Mouse (Mus musculus): ENCODE results near the gene Gsdma3.
"Not testable (repeated sequence)": the region's sequence is repeated elsewhere in the genome, so short reads cannot be mapped to it uniquely, and the experiment has no call there.

The Gsdma3 gene

DNA sequence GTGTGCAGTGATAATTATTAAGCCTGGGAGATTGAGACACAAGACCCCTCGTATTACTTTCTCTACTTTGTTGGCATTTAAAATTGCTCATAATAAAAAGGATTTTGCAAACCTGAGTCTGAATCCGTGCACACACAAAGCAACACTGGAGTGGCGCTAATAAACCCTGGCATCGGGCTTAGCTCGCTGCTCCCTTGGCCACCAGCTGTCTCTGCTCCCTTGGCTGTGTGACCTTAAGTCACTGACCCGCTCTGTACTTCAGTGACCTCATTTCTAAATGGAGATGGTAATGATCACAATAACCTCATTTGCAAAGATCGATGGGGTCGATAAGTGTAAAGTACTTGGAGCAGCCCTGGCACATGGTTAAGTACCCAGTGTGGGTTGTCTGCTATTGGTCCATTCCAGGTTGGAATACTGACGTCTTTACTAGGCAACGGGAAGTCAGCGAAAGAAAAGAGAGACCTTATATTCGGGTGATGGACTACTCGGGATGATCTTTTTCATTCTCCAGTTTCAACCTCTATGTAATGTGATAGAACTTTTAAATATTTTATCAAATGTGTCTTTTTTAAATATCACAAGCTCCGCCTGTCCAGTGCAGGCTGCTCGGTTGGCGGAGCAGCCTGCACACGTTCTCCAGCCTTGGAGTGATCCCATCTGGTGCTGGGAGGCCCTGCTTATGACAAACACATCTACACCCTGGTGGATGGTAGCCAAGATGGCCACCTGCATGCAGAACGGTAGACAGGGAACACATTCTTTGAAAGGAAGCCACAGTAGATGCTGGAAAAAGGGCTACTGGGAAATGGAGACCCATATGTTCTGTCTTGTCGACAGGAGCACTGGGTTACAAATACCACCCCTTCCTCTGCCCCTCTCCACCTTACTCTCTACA lies 35.4 kb upstream of the Gsdma3 start:
- in situ Hi-C loops (cut with MboI; ENCODE audit: unreplicated experiment in 2 of 2): loop anchor here in 1 of 2 experiments (5.0 to 25.0 kb wide), 4 partner anchors 38 to 803 kb away; partner anchors contain the start of genes 1700001P01Rik, Grb7, Lasp1 and Rpl23

- in situ Hi-C loops (cut with MboI; ENCODE audit: unreplicated experiment in 2 of 2): loop anchor here (5.0 to 25.0 kb wide), 4 partner anchors 43 to 808 kb away; partner anchors contain the start of genes 1700001P01Rik (in 1 of the 2), Grb7 (in 1 of the 2), Lasp1 (in 1 of the 2) and Rpl23 (in 1 of the 2)
Measured at GRCm38 (mm10) chr11:98595021-98595420, 31.1 kb upstream of the Gsdma3 start.

- in situ Hi-C loops (cut with MboI; ENCODE audit: unreplicated experiment in 2 of 2): loop anchor here (5.0 to 25.0 kb wide), 4 partner anchors 43 to 808 kb away; partner anchors contain the start of genes 1700001P01Rik (in 1 of the 2), Grb7 (in 1 of the 2), Lasp1 (in 1 of the 2) and Rpl23 (in 1 of the 2)
Measured at GRCm38 (mm10) chr11:98595473-98595872, 30.7 kb upstream of the Gsdma3 start.

- in situ Hi-C loops (cut with MboI; ENCODE audit: unreplicated experiment in 2 of 2): loop anchor here (5.0 to 25.0 kb wide), 4 partner anchors 44 to 809 kb away; partner anchors contain the start of genes 1700001P01Rik (in 1 of the 2), Grb7 (in 1 of the 2), Lasp1 (in 1 of the 2) and Rpl23 (in 1 of the 2)
Measured at GRCm38 (mm10) chr11:98595955-98596354, 30.2 kb upstream of the Gsdma3 start.

- in situ Hi-C loops (cut with MboI; ENCODE audit: unreplicated experiment in 2 of 2): loop anchor here (5.0 to 25.0 kb wide), 4 partner anchors 45 to 810 kb away; partner anchors contain the start of genes 1700001P01Rik (in 1 of the 2), Grb7 (in 1 of the 2), Lasp1 (in 1 of the 2) and Rpl23 (in 1 of the 2)
Measured at GRCm38 (mm10) chr11:98597363-98597762, 28.8 kb upstream of the Gsdma3 start.

GRCm38 (mm10) chr11:98597991-98598390 lies 28.2 kb upstream of the Gsdma3 start, which contains the start of gene Lrrc3c:
Gene Lrrc3c, plus strand, starts transcription at chr11:98598291.
- in situ Hi-C loops (cut with MboI; ENCODE audit: unreplicated experiment in 2 of 2): loop anchor here (5.0 to 25.0 kb wide), 4 partner anchors 46 to 811 kb away; partner anchors contain the start of genes 1700001P01Rik (in 1 of the 2), Grb7 (in 1 of the 2), Lasp1 (in 1 of the 2) and Rpl23 (in 1 of the 2)

GRCm38 (mm10) chr11:98598851-98599290 lies 27.3 kb upstream of the Gsdma3 start:
- in situ Hi-C loops (cut with MboI; ENCODE audit: unreplicated experiment in 2 of 2): loop anchor here (5.0 to 25.0 kb wide), 4 partner anchors 47 to 812 kb away; partner anchors contain the start of genes 1700001P01Rik (in 1 of the 2), Grb7 (in 1 of the 2), Lasp1 (in 1 of the 2) and Rpl23 (in 1 of the 2)

DNA sequence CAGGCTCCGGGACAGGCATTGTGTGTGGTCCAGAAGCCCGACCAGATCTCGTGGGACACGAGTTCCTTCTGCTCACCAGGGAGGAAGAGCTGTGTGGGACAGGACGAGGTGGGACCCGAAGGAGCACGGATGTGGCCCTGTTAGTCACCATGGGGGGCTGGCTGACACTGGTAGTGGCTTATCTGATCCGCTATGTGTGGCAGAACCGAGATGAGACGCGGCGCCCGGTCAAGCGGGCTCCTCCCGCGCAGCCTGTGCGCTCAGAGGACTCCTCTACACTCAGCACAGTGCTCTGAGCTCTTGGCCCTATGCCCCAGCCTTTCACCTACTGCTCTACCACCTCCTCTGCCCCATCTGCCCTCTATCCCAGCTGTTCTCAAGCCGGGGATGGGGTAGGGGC lies 26.9 kb upstream of the Gsdma3 start:
- in situ Hi-C loops (cut with MboI; ENCODE audit: unreplicated experiment in 2 of 2): loop anchor here (5.0 to 25.0 kb wide), 4 partner anchors 47 to 812 kb away; partner anchors contain the start of genes 1700001P01Rik (in 1 of the 2), Grb7 (in 1 of the 2), Lasp1 (in 1 of the 2) and Rpl23 (in 1 of the 2)

- in situ Hi-C loops (cut with MboI; ENCODE audit: unreplicated experiment in 2 of 2): loop anchor here in 1 of 2 experiments (10.0 kb wide), 1 partner anchor 73 kb away; no protein-coding TSS in a partner anchor
Measured at GRCm38 (mm10) chr11:98602090-98602690, 24.0 kb upstream of the Gsdma3 start.

GRCm38 (mm10) chr11:98603953-98604352 lies 22.2 kb upstream of the Gsdma3 start:
- in situ Hi-C loops (cut with MboI; ENCODE audit: unreplicated experiment in 2 of 2): loop anchor here in 1 of 2 experiments (10.0 kb wide), 1 partner anchor 71 kb away; no protein-coding TSS in a partner anchor

GRCm38 (mm10) chr11:98604911-98605310 lies 21.2 kb upstream of the Gsdma3 start:
- in situ Hi-C loops (cut with MboI; ENCODE audit: unreplicated experiment in 2 of 2): loop anchor here in 1 of 2 experiments (10.0 kb wide), 1 partner anchor 70 kb away; no protein-coding TSS in a partner anchor

- in situ Hi-C loops (cut with MboI; ENCODE audit: unreplicated experiment in 2 of 2): loop anchor here in 1 of 2 experiments (10.0 kb wide), 1 partner anchor 68 kb away; no protein-coding TSS in a partner anchor
Measured at GRCm38 (mm10) chr11:98606763-98607162, 19.4 kb upstream of the Gsdma3 start.

DNA sequence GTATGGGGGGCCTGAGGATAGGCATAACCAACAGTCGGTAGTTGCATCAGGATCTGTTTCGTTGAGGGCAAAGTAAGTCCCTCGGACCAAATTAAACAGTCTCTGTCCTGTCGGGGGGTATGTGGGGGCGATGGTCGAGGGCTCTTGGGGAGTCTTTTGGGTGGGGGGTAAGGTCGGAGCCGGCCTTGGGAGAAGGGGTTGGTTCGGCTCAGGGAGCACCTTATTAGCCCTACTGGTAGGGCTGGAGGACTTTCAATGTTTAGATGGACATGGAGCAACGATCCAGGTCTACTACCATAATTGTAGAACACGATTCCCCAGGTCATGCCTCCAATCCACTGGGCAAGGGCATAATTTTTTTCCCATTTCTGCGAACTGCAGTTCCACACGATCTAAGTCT lies 5.4 kb upstream of the Gsdma3 start:
- in situ Hi-C loops (cut with MboI; ENCODE audit: unreplicated experiment in 2 of 2): no loop called here

- in situ Hi-C loops (cut with MboI; ENCODE audit: unreplicated experiment in 2 of 2): not testable (repeated sequence)
Measured at GRCm38 (mm10) chr11:98623981-98624380, 2.2 kb upstream of the Gsdma3 start.

DNA sequence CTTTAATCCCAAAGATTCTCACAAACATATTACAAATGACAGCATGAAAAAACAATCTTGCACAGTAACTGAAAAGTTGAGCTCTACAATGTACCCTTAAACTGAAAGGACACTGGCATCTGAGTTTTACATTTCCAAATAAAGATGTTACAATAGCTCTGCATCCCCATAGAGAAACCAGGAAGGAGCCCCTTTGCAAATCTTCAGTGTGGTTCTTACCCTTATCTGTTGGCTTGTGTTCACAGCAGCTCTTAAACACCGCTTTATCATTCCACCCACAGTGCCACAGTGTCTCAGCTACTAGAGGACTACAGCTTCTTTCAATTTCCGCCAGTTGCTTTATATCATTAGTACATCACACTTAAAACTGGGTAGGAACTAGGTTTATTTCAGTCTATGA lies 1.8 kb upstream of the Gsdma3 start:
- in situ Hi-C loops (cut with MboI; ENCODE audit: unreplicated experiment in 2 of 2): not testable (repeated sequence)

DNA sequence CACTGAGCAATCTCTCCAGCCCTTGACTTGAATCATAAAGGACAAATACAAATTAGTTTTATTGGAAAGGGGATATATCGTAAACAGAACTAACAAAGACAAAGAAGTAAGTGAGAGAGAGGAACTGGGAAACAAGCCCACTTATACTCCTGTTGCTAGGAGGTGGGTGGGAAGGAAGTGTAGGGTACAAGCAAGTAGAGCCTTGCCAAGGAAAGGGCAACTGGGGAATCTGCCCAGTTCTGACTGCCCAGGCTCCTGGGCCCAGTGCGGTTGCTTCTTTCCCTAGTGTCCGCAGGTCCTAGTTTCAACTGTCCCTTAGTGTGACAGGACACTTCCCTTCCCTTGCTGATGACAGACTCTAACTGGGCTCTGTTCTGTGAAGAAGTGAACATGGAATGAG lies 2.5 kb downstream of the Gsdma3 start:
- in situ Hi-C loops (cut with MboI; ENCODE audit: unreplicated experiment in 2 of 2): loop anchor here (25.0 kb wide), 2 partner anchors 691 to 716 kb away; no protein-coding TSS in a partner anchor

GRCm38 (mm10) chr11:98630646-98631045 lies 4.5 kb downstream of the Gsdma3 start:
- in situ Hi-C loops (cut with MboI; ENCODE audit: unreplicated experiment in 2 of 2): loop anchor here (5.0 to 25.0 kb wide), 4 partner anchors 363 to 718 kb away; no protein-coding TSS in a partner anchor

DNA sequence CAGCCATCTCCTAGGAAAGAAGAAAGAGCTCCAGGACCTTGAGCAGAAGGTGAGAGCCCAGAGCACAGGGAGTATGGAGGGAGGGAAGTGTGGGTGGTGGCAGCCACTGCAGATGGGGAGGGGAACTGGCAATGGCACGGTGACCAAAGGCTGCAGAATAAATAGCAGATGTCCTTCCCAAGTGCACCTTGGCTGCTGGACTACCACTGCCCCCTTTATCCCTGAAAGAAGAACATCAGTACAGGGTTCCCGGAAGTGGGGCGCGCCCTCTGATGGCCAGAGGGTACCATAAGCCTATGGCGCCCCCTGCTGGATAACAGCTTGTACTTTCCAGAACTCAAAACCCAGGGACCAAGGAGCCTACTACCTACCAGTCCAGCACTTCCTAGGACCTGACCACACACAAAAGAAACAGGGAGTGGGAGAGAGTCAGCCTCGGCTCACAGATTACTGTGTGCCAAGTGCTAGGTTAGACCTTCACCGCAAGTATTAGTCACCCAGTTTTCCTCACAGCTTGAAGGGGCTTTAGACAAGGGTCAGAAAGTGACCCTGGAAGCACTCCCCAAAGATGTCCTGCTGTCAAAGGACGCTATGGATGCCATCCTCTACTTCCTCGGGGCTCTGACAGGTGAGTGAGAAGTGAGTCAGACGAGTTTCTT lies 9.3 kb downstream of the Gsdma3 start:
- in situ Hi-C loops (cut with MboI; ENCODE audit: unreplicated experiment in 2 of 2): loop anchor here (10.0 to 25.0 kb wide), 3 partner anchors 371 to 723 kb away; no protein-coding TSS in a partner anchor

DNA sequence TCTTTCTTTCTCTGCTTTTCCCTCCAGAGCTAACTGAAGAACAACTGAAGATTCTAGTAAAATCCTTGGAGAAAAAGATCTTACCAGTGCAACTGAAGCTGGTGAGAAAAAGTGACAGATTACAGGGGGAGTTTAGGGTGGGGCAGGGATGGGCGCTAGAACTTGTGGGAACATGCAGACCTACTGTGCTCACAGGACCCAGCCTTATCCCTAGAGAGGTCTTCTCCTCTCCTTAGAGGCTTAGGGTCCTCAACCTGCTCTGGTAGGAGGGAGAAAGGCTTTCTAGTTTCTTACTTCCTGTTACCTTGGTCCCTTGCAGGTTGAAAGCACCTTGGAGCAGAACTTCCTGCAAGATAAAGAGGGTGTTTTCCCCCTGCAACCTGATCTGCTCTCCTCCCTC lies 11.3 kb downstream of the Gsdma3 start:
- in situ Hi-C loops (cut with MboI; ENCODE audit: unreplicated experiment in 2 of 2): loop anchor here (10.0 to 25.0 kb wide), 3 partner anchors 373 to 725 kb away; no protein-coding TSS in a partner anchor
